Mouse (Mus musculus): ENCODE measurements around the gene Ubxn6. TPM values are rescaled to one million over a fixed set of nuclear protein-coding genes. Genes with fewer than 3 reads are reported as not detected.

Gene Ubxn6
- total and polyA plus RNA-seq, 3 experiments = 47.6 to 64.4 (median 53.5) TPM

DNA sequence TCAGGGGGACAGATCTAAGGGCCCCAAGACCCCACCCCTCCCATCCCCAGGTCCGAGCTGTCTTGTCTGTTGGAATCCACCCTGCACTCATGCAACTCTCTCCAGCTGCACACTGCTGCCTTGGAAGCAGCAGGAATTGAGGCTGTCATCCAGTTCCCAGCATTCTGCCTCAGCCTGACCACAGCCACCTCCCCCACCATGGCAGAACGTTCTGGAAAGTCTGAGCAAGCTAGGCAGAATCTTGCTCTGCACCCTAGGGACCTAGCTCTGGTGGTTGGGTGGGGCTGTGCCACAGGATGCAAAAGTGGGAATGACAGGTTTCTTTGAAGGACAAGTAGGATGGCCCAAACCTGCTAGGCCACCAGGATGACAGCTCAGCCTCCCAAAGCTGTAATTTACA, 50.4 kb downstream of the Ubxn6 start:
- peaks cover 61% of the 10 kb centered on the region for H3K4me1 ChIP-seq (ENCODE audit: control insufficient read depth, insufficient read depth, low read length)
- DNase-seq = no peak
- no peak overlapping the region for H3K4me3 ChIP-seq
- H3K79me2 ChIP-seq (replicated peaks; ENCODE audit: control insufficient read depth, insufficient read depth, low read length) = peaks cover 7% of the 10 kb centered on the region
- TF ChIP-seq EP300 (IDR thresholded peaks at IDR 0.05; ENCODE audit: insufficient read depth, low read depth, low read length) = 0 out of 2 replicates have a peak, but pooled peaks have one; percentile 7
- TF ChIP-seq POLR2A (IDR thresholded peaks at IDR 0.05; ENCODE audit: insufficient read depth, low read depth, low read length) = no peak
- H3K27ac ChIP-seq = peak overlapping the region; percentile 43
- H3K9ac ChIP-seq (ENCODE audit: low read depth, low read length) = no peak overlapping the region
- no peaks in the 10 kb centered on the region for H3K36me3 ChIP-seq (ENCODE audit: control insufficient read depth, insufficient read depth, low read length)
- WGBS = 41% methylated on average over 2 of the region's 2 CpGs
- intact Hi-C loops (cut with DNase I) = no loop called here
- no peaks in the 10 kb centered on the region for H3K27me3 ChIP-seq (ENCODE audit: control insufficient read depth, insufficient read depth, low read length)

DNA sequence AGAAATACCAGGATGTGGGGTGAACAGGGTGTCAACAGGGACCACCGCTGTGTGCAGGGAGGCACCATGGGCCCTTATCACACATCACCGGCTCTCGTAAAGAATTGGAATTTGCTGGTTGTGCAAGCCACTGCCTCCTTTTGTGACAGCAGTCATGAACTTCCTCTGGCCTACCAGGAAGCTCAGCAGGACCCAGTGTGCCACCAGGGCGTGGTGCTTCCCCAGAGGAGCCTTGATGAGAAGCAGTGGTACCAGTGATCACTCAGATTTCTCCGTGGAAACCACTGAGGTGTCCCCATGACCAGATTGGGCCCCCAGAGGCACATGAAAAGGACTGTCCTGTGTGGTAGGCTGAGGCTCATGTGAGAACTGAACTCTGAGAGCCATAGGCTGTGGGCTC, 51.4 kb downstream of the Ubxn6 start:
- intact Hi-C loops (cut with DNase I) = no loop called here
- 36% methylated on average over 5 of the region's 5 CpGs for WGBS
- Histone ChIP-seq H3K4me3 (no peak overlapping the region), H3K36me3 (ENCODE audit: control insufficient read depth, insufficient read depth, low read length) (no peaks in the 10 kb centered on the region), H3K79me2 (replicated peaks; ENCODE audit: control insufficient read depth, insufficient read depth, low read length) (peaks cover 5% of the 10 kb centered on the region), H3K27me3 (ENCODE audit: control insufficient read depth, insufficient read depth, low read length) (no peaks in the 10 kb centered on the region), H3K9ac (ENCODE audit: low read depth, low read length) (no peak overlapping the region), H3K27ac (peak overlapping the region; percentile 43), H3K4me1 (ENCODE audit: control insufficient read depth, insufficient read depth, low read length) (peaks cover 57% of the 10 kb centered on the region)
- peak in 1 of 2 experiments; percentile 58 for DNase-seq
- TF ChIP-seq CTCF (IDR thresholded peaks at IDR 0.05) = no peak
- no peak for TF ChIP-seq EP300 (IDR thresholded peaks at IDR 0.05; ENCODE audit: insufficient read depth, low read depth, low read length)
- TF ChIP-seq POLR2A (IDR thresholded peaks at IDR 0.05; ENCODE audit: insufficient read depth, low read depth, low read length) = no peak

DNA sequence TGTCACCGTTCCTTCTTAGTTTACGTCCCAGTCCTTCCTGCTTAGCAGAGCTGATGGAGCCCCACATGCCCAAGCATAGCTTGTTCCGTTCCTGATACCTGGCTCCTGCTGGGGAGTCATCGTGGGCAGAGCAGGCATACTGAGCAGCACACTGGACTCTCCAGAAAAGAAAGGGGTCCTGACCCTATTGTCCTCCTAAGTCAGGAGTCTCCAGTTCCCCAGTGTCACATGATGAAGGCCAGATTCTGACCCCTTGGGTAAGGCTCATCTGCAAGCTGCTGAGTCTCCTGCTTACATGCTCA, 51.9 kb downstream of the Ubxn6 start:
- DNase-seq = no peak
- peaks cover 5% of the 10 kb centered on the region for H3K79me2 ChIP-seq (replicated peaks; ENCODE audit: control insufficient read depth, insufficient read depth, low read length)
- peaks cover 54% of the 10 kb centered on the region for H3K4me1 ChIP-seq (ENCODE audit: control insufficient read depth, insufficient read depth, low read length)
- H3K27me3 ChIP-seq (ENCODE audit: control insufficient read depth, insufficient read depth, low read length) = no peaks in the 10 kb centered on the region
- H3K9ac ChIP-seq (ENCODE audit: low read depth, low read length) = no peak overlapping the region
- H3K27ac ChIP-seq = peak overlapping the region; percentile 43; the same call in 1 of the 2 replicates
- no peaks in the 10 kb centered on the region for H3K36me3 ChIP-seq (ENCODE audit: control insufficient read depth, insufficient read depth, low read length)
- no peak overlapping the region for H3K4me3 ChIP-seq
- TF ChIP-seq EP300 (IDR thresholded peaks at IDR 0.05; ENCODE audit: insufficient read depth, low read depth, low read length) = no peak
- no peak for TF ChIP-seq POLR2A (IDR thresholded peaks at IDR 0.05; ENCODE audit: insufficient read depth, low read depth, low read length)
- TF ChIP-seq CTCF (IDR thresholded peaks at IDR 0.05) = no peak
- 77% methylated on average over 4 of the region's 4 CpGs for WGBS
- intact Hi-C loops (cut with DNase I) = no loop called here

- intact Hi-C loops (cut with DNase I) = no loop called here
- Histone ChIP-seq H3K4me3 (no peak overlapping the region), H3K27ac (no peak overlapping the region), H3K27me3 (ENCODE audit: control insufficient read depth, insufficient read depth, low read length) (no peaks in the 10 kb centered on the region), H3K9ac (ENCODE audit: low read depth, low read length) (no peak overlapping the region), H3K4me1 (ENCODE audit: control insufficient read depth, insufficient read depth, low read length) (peaks cover 48% of the 10 kb centered on the region), H3K36me3 (ENCODE audit: control insufficient read depth, insufficient read depth, low read length) (no peaks in the 10 kb centered on the region), H3K79me2 (replicated peaks; ENCODE audit: control insufficient read depth, insufficient read depth, low read length) (peaks cover 3% of the 10 kb centered on the region)
- DNase-seq = no peak
- no peak for TF ChIP-seq EP300 (IDR thresholded peaks at IDR 0.05; ENCODE audit: insufficient read depth, low read depth, low read length)
- no peak for TF ChIP-seq POLR2A (IDR thresholded peaks at IDR 0.05; ENCODE audit: insufficient read depth, low read depth, low read length)
- 87% methylated on average over 2 of the region's 2 CpGs for WGBS
Measured at GRCm38 (mm10) chr17:56022131-56022988, 52.5 kb downstream of the Ubxn6 start.

DNA sequence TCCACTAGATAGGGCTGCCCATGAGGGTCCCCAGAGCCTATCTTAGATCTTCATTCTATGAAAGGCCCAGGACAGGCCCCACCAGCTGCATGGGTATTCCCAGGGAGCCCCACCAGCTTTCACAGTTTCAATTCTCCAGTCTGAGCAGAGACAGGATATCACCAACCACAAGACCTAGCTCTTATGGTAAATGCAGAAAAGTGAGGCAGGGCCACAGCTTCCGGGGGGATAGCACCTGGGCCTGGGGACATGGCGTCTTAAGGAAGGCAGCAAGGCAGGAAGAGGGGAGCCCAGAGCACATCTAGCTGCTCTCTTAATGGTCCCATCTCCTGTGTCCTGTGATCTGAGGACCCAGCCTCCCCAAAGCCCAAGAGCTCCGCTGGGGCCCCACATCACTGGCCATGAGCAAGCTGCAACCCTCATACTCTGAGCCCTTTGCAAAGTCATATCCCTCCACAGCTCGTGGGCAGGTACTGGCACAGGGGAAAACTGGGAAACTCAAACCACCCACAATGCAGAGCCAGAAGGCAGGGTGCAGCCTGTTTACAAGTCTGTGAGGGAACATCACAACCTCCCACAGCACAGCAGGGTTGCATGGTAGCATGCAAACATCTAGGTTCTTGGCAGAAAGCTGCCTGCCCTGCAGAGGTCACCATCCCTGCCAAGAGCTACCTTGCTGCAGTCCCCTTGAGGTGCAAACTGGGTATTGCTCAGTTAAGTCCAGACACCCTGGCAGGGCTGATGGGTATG, 53.5 kb downstream of the Ubxn6 start:
- peaks cover 40% of the 10 kb centered on the region for H3K4me1 ChIP-seq (ENCODE audit: control insufficient read depth, insufficient read depth, low read length)
- H3K9ac ChIP-seq (ENCODE audit: low read depth, low read length) = no peak overlapping the region
- no peak overlapping the region for H3K4me3 ChIP-seq
- DNase-seq = no peak
- 82% methylated on average over 4 of the region's 4 CpGs for WGBS
- TF ChIP-seq CTCF (IDR thresholded peaks at IDR 0.05) (no peak), POLR2A (IDR thresholded peaks at IDR 0.05; ENCODE audit: insufficient read depth, low read depth, low read length) (no peak), EP300 (IDR thresholded peaks at IDR 0.05; ENCODE audit: insufficient read depth, low read depth, low read length) (no peak)
- peaks cover 3% of the 10 kb centered on the region for H3K79me2 ChIP-seq (replicated peaks; ENCODE audit: control insufficient read depth, insufficient read depth, low read length)
- H3K36me3 ChIP-seq (ENCODE audit: control insufficient read depth, insufficient read depth, low read length) = no peaks in the 10 kb centered on the region
- no peak overlapping the region for H3K27ac ChIP-seq
- intact Hi-C loops (cut with DNase I) = no loop called here
- H3K27me3 ChIP-seq (ENCODE audit: control insufficient read depth, insufficient read depth, low read length) = no peaks in the 10 kb centered on the region

Data from heart, adult 2 months (tissue).